Mouse (Mus musculus) MEL (cell line): ENCODE results near the gene Sp6. TPM values are rescaled to one million over a fixed set of nuclear protein-coding genes. Genes with fewer than 3 reads are reported as not detected.

ENCODE experiments used
- DNase-seq: peaks from one replicate; pipeline ENCODE4 v3.0.0; 2011; ENCODE audit warnings: low read depth, low spot score
- H3K27ac ChIP-seq: 2 replicates; pipeline ENCODE4 v1.5.1; 2012; ENCODE audit warnings: low read depth, mild to moderate bottlenecking, control low read depth, low read length, moderate library complexity; ENCODE audit not compliant: control insufficient read depth
- H3K27me3 ChIP-seq, 2 experiments: fragments of 150-350 bp in 1 of 2; sonication (generic) in 1 of 2; 2 replicates each; pipeline ENCODE4 v1.6.1; 2012; ENCODE audit warnings: low read length in 2 of 2, mild to moderate bottlenecking in 2 of 2, improper control_type of control experiment in 1 of 2, moderate library complexity in 1 of 2; ENCODE audit not compliant: insufficient read depth in 2 of 2, control insufficient read depth in 1 of 2
- H3K36me3 ChIP-seq, 2 experiments: 2 replicates each; pipeline ENCODE4 v1.6.1; 2012 to 2014; ENCODE audit warnings: low read length in 2 of 2, improper control_type of control experiment in 1 of 2, inconsistent platforms in 1 of 2, mild to moderate bottlenecking in 1 of 2; ENCODE audit not compliant: insufficient read depth in 2 of 2, control insufficient read depth in 1 of 2
- H3K4me1 ChIP-seq, 2 experiments: fragments of 150-350 bp in 1 of 2; sonication (generic) in 1 of 2; 2 replicates each; pipeline ENCODE4 v1.6.1; 2012; ENCODE audit warnings: low read length in 2 of 2, improper control_type of control experiment in 1 of 2, mild to moderate bottlenecking in 1 of 2; ENCODE audit not compliant: insufficient read depth in 2 of 2, control insufficient read depth in 1 of 2
- H3K4me3 ChIP-seq, 2 experiments: fragments of 150-350 bp in 1 of 2; sonication (generic) in 1 of 2; 2 replicates each; pipeline ENCODE4 v1.5.1; 2012; ENCODE audit warnings: low read depth in 2 of 2, low read length in 2 of 2, mild to moderate bottlenecking in 2 of 2, moderate library complexity in 2 of 2, control low read depth in 1 of 2, improper control_type of control experiment in 1 of 2; ENCODE audit not compliant: control insufficient read depth in 1 of 2, insufficient read depth in 1 of 2
- H3K79me2 ChIP-seq: 2 replicates; pipeline ENCODE4 v1.6.1; 2012; ENCODE audit warnings: mild to moderate bottlenecking, low read length, moderate library complexity; ENCODE audit not compliant: control insufficient read depth, poor library complexity, insufficient read depth
- H3K9ac ChIP-seq: 2 replicates; pipeline ENCODE4 v1.6.1; 2012; ENCODE audit warnings: low read depth, mild to moderate bottlenecking, control low read depth, low read length, moderate library complexity; ENCODE audit not compliant: control insufficient read depth, poor library complexity, severe bottlenecking
- H3K9me3 ChIP-seq: fragments of 150-350 bp; sonication (generic); replicated peaks from 2 replicates; pipeline ENCODE4 v1.6.1; 2012; ENCODE audit warnings: mild to moderate bottlenecking, low read length, improper control_type of control experiment, moderate library complexity; ENCODE audit not compliant: insufficient read depth
- BHLHE40 ChIP-seq: IDR thresholded peaks from 2 replicates; pipeline ENCODE4 v1.6.1; 2012; ENCODE audit warnings: low read depth, mild to moderate bottlenecking, inconsistent platforms, low read length, improper control_type of control experiment, borderline replicate concordance
- CHD1 ChIP-seq: IDR thresholded peaks from 2 replicates; pipeline ENCODE4 v1.6.1; 2012; ENCODE audit warnings: low read depth, mild to moderate bottlenecking, inconsistent platforms, low read length, improper control_type of control experiment
- CHD2 ChIP-seq: IDR thresholded peaks from 2 replicates; pipeline ENCODE4 v1.6.1; 2011; ENCODE audit warnings: low read length, improper control_type of control experiment
- CTCF ChIP-seq, 3 experiments: IDR thresholded peaks in 2 of 3; conservative IDR thresholded peaks in 1 of 3; 2 replicates each; pipeline ENCODE4 v1.5.1; 2011 to 2012; ENCODE audit warnings: low read length in 3 of 3, low read depth in 2 of 3, mild to moderate bottlenecking in 2 of 3, improper control_type of control experiment in 1 of 3, inconsistent platforms in 1 of 3, mixed read lengths in 1 of 3, moderate library complexity in 1 of 3; ENCODE audit not compliant: control insufficient read depth in 1 of 3, insufficient read depth in 1 of 3, poor library complexity in 1 of 3, severe bottlenecking in 1 of 3
- E2F4 ChIP-seq: IDR thresholded peaks from 2 replicates; pipeline ENCODE4 v1.6.1; 2011; ENCODE audit warnings: low read depth, low read length, improper control_type of control experiment, borderline replicate concordance
- EP300 ChIP-seq, 2 experiments: IDR thresholded peaks; 2 replicates each; pipeline ENCODE4 v1.6.1; 2011; ENCODE audit warnings: improper control_type of control experiment in 2 of 2, low read length in 2 of 2, low read depth in 1 of 2, mild to moderate bottlenecking in 1 of 2
- ETS1 ChIP-seq: IDR thresholded peaks from 2 replicates; pipeline ENCODE4 v1.6.1; 2012; ENCODE audit warnings: low read depth, mild to moderate bottlenecking, inconsistent platforms, low read length, improper control_type of control experiment, moderate library complexity
- GABPA ChIP-seq: IDR thresholded peaks from 2 replicates; pipeline ENCODE4 v1.6.1; 2012; ENCODE audit warnings: low read depth, mild to moderate bottlenecking, inconsistent platforms, low read length, improper control_type of control experiment, moderate library complexity
- HCFC1 ChIP-seq: IDR thresholded peaks from 2 replicates; pipeline ENCODE4 v1.6.1; 2012; ENCODE audit warnings: low read depth, mild to moderate bottlenecking, inconsistent platforms, low read length, improper control_type of control experiment, moderate library complexity
- MAX ChIP-seq: IDR thresholded peaks from 2 replicates; pipeline ENCODE4 v1.6.1; 2011; ENCODE audit warnings: low read length, improper control_type of control experiment
- MXI1 ChIP-seq: IDR thresholded peaks from 2 replicates; pipeline ENCODE4 v1.6.1; 2011; ENCODE audit warnings: mild to moderate bottlenecking, low read depth, low read length, improper control_type of control experiment
- MYC ChIP-seq: IDR thresholded peaks from 2 replicates; pipeline ENCODE4 v1.6.1; 2011; ENCODE audit warnings: low read depth, mild to moderate bottlenecking, low read length, improper control_type of control experiment, moderate library complexity
- NRF1 ChIP-seq: IDR thresholded peaks from 2 replicates; pipeline ENCODE4 v1.6.1; 2014; ENCODE audit warnings: low read depth, mild to moderate bottlenecking, inconsistent platforms, low read length, improper control_type of control experiment, moderate library complexity; ENCODE audit not compliant: poor library complexity, insufficient read depth, severe bottlenecking
- POLR2A ChIP-seq, 2 experiments: IDR thresholded peaks; 2 replicates each; pipeline ENCODE4 v1.6.1; 2011 to 2012; ENCODE audit warnings: low read length in 2 of 2, mild to moderate bottlenecking in 2 of 2, control low read depth in 1 of 2, improper control_type of control experiment in 1 of 2, low read depth in 1 of 2, moderate library complexity in 1 of 2; ENCODE audit not compliant: control insufficient read depth in 1 of 2, insufficient read depth in 1 of 2, poor library complexity in 1 of 2
- POLR2AphosphoS2 ChIP-seq: IDR thresholded peaks from 2 replicates; pipeline ENCODE4 v1.6.1; 2011; ENCODE audit warnings: low read length, improper control_type of control experiment
- RAD21 ChIP-seq: IDR thresholded peaks from 2 replicates; pipeline ENCODE4 v1.6.1; 2011; ENCODE audit warnings: mild to moderate bottlenecking, low read depth, low read length, improper control_type of control experiment
- SIN3A ChIP-seq: IDR thresholded peaks from 2 replicates; pipeline ENCODE4 v1.6.1; 2012; ENCODE audit warnings: low read length, improper control_type of control experiment, inconsistent platforms
- SMC3 ChIP-seq: IDR thresholded peaks from 2 replicates; pipeline ENCODE4 v1.6.1; 2011; ENCODE audit warnings: low read depth, low read length, improper control_type of control experiment
- TBP ChIP-seq: IDR thresholded peaks from 2 replicates; pipeline ENCODE4 v1.8.0; 2011; ENCODE audit warnings: low read depth, low read length, improper control_type of control experiment
- USF1 ChIP-seq: IDR thresholded peaks from 2 replicates; pipeline ENCODE4 v1.6.1; 2014; ENCODE audit warnings: low read depth, mild to moderate bottlenecking, inconsistent platforms, low read length, improper control_type of control experiment, moderate library complexity
- USF2 ChIP-seq, 2 experiments: IDR thresholded peaks; 2 replicates each; pipeline ENCODE4 v1.6.1; 2011 to 2012; ENCODE audit warnings: improper control_type of control experiment in 2 of 2, low read length in 2 of 2, borderline replicate concordance in 1 of 2, inconsistent platforms in 1 of 2, low read depth in 1 of 2, mild to moderate bottlenecking in 1 of 2; ENCODE audit not compliant: insufficient read depth in 1 of 2
- ZC3H11A ChIP-seq: IDR thresholded peaks from 2 replicates; pipeline ENCODE4 v1.6.1; 2012; ENCODE audit warnings: low read depth, mild to moderate bottlenecking, inconsistent platforms, low read length, improper control_type of control experiment
- ZMIZ1 ChIP-seq: IDR thresholded peaks from 2 replicates; pipeline ENCODE4 v1.6.1; 2012; ENCODE audit warnings: low read depth, mild to moderate bottlenecking, inconsistent platforms, low read length, improper control_type of control experiment, moderate library complexity
- ZNF384 ChIP-seq: IDR thresholded peaks from 2 replicates; pipeline ENCODE4 v1.6.1; 2012; ENCODE audit warnings: low read depth, mild to moderate bottlenecking, inconsistent platforms, low read length, improper control_type of control experiment
- polyA plus RNA-seq, 2 experiments: library from polyadenylated mRNA; stranded (reverse) in 1 of 2; unstranded in 1 of 2; fragments of >175 nt in 1 of 2; fragments of >200 nt in 1 of 2; gene quantifications; 2 replicates each; pipeline versions ENCODE4 v1.2.1 to v1.2.4; 2012; ENCODE audit warnings: low replicate concordance in 2 of 2, low read depth in 1 of 2; ENCODE audit not compliant: insufficient read length in 2 of 2, insufficient read depth in 1 of 2, missing spikeins in 1 of 2
- total RNA-seq: library from RNA; depleted of rRNA; stranded (reverse); fragments of 300-350 nt; gene quantifications from 2 replicates; pipeline ENCODE4 v1.2.3, GENCODE M21; 2012

The Sp6 gene
- total and polyA plus RNA-seq, 3 experiments = 0.04 TPM; not detected in 2

DNA sequence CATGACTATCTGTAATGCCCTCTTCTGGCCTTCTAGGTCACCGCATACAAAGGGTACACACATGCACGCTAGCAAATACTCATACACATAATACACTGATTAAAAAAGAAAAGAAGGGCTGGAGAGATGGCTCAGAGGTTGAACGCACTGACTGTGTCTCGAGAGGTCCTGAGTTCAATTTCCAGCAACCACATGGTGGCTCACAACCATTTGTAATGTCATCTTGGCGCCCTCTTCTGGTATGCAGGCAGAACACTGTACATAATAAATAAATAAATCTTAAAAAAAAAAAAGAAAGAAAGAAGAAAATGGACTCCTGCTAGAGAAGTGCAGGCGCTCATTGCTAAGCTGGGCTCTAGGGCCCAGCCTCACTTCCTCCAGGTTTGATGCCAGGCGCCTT lies 32.7 kb downstream of the Sp6 start:
- Histone ChIP-seq H3K27ac (no peak overlapping the region), H3K4me1 (peaks cover 0 to 10% of the 10 kb centered on the region in 2 experiments; a peak in 2 of 4 replicates), H3K4me3 (no peak overlapping the region)
- TF ChIP-seq MAX = peak; percentile 46; the same call in 1 of the 2 replicates
- no peak for TF ChIP-seq ZMIZ1
- TF ChIP-seq ZC3H11A = peak; percentile 18; the same call in 1 of the 2 replicates
- TF ChIP-seq ETS1 = no peak
- TF ChIP-seq SMC3 = peak; percentile 59
- TF ChIP-seq NRF1 = no peak
- TF ChIP-seq RAD21 = peak; percentile 54
- TF ChIP-seq USF2 (IDR thresholded peaks at IDR 0.05; ENCODE audit: borderline replicate concordance in 1 of 2, insufficient read depth in 1 of 2, low read depth in 1 of 2, low read length in 2 of 2) = no peak
- no peak; the same call in 1 of the 2 replicates for TF ChIP-seq USF1
- TF ChIP-seq CHD1 = no peak
- TF ChIP-seq GABPA = no peak
- TF ChIP-seq MXI1 = peak; percentile 46; the same call in 1 of the 2 replicates
- TF ChIP-seq CTCF (IDR thresholded peaks at IDR 0.05 in 2 of 3, conservative IDR thresholded peaks at IDR 0.05 in 1 of 3; ENCODE audit: control insufficient read depth in 1 of 3, insufficient read depth in 1 of 3, low read depth in 2 of 3, low read length in 3 of 3, poor library complexity in 1 of 3, severe bottlenecking in 1 of 3) = peak; percentile 48 to 78 (median 53)
- TF ChIP-seq E2F4 = no peak
- TF ChIP-seq POLR2AphosphoS2 = 0 out of 2 replicates have a peak, but pooled peaks have one; percentile 32
- TF ChIP-seq ZNF384 = peak; percentile 94
- no peak for TF ChIP-seq EP300 (IDR thresholded peaks at IDR 0.05; ENCODE audit: low read depth in 1 of 2, low read length in 2 of 2)
- TF ChIP-seq BHLHE40 = no peak
- peak in 1 of 2 experiments; percentile 28; a peak in 1 of 4 replicates for TF ChIP-seq POLR2A (IDR thresholded peaks at IDR 0.05; ENCODE audit: control insufficient read depth in 1 of 2, insufficient read depth in 1 of 2, low read depth in 1 of 2, low read length in 2 of 2, poor library complexity in 1 of 2)
- TF ChIP-seq TBP = 0 out of 2 replicates have a peak, but pooled peaks have one; percentile 16
- TF ChIP-seq SIN3A = peak; percentile 68
- TF ChIP-seq HCFC1 = peak; percentile 41; the same call in 1 of the 2 replicates
- TF ChIP-seq MYC = peak; percentile 95
- no peak for TF ChIP-seq CHD2
- TF ChIP-seq, all 39 proteins: peak for 13
- Histone ChIP-seq H3K79me2 (peaks cover 21% of the 10 kb centered on the region), H3K27me3 (no peaks in the 10 kb centered on the region), H3K9me3 (no peaks in the 10 kb centered on the region), H3K36me3 (peaks cover 0 to 7% of the 10 kb centered on the region in 2 experiments; a peak in 2 of 4 replicates), H3K9ac (no peak overlapping the region)
- DNase-seq = peak; percentile 84
